Mouse (Mus musculus): ENCODE results near the gene Dhx8. TPM values are rescaled to one million over a fixed set of nuclear protein-coding genes. Genes with fewer than 3 reads are reported as not detected.
A peak's percentile ranks its signal among the peaks of the same experiment; 100 is the strongest.

Dhx8 gene
- polyA plus RNA-seq, 1 experiment = 19.1 TPM

DNA sequence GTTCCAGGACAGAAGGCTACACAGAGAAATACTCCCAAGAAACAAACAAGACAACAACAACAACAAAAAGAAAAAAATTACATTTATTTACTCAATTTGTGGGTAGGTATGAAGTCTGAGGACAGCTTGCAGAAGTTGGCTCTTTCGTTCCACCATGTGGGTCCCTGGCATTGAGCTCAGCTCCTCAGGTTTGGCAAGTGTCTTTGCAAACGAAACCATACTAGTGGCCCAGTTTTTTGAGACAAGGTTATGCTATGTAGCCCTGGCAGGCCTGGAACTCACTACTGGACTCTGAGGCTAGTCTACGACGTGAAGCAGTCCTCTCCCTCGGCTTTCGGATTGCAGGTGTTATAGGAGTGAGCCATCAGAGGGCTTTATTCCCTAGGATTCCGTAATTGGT lies 32.7 kb upstream of the Dhx8 start:
- H3K4me2 ChIP-seq (ENCODE audit: low read depth) = peak overlapping the region; percentile 57
- no peak overlapping the region for H3K4me3 ChIP-seq
- no peak for TF ChIP-seq POLR2AphosphoS2 (IDR thresholded peaks at IDR 0.05; ENCODE audit: insufficient read length, low read depth)
- TF ChIP-seq REST (IDR thresholded peaks at IDR 0.05; ENCODE audit: insufficient read depth, insufficient read length) = no peak
- TF ChIP-seq MYOG (IDR thresholded peaks at IDR 0.05; ENCODE audit: control insufficient read depth in 1 of 3, insufficient read depth in 1 of 3, insufficient read length in 2 of 3, low read depth in 2 of 3) = no peak
- TF ChIP-seq TCF12 (IDR thresholded peaks at IDR 0.05; ENCODE audit: insufficient read depth, poor library complexity, severe bottlenecking) = no peak
- TF ChIP-seq TCF3 (IDR thresholded peaks at IDR 0.05; ENCODE audit: insufficient read length, low read depth) = no peak
- no peak for TF ChIP-seq MYOD1 (IDR thresholded peaks at IDR 0.05; ENCODE audit: control insufficient read depth in 1 of 3, insufficient read length in 2 of 3, low read depth in 2 of 3)
- no peak for TF ChIP-seq SRF (IDR thresholded peaks at IDR 0.05; ENCODE audit: control insufficient read depth, insufficient read length, low read depth)
- no peak for TF ChIP-seq E2F4 (IDR thresholded peaks at IDR 0.05; ENCODE audit: insufficient read depth)
- no peak for TF ChIP-seq CEBPB (IDR thresholded peaks at IDR 0.05; ENCODE audit: insufficient read depth, poor library complexity, severe bottlenecking)
- TF ChIP-seq POLR2A (IDR thresholded peaks at IDR 0.05; ENCODE audit: insufficient read length, low read depth) = no peak
- TF ChIP-seq USF1 (IDR thresholded peaks at IDR 0.05; ENCODE audit: low read depth) = no peak
- no peak for TF ChIP-seq MAX (IDR thresholded peaks at IDR 0.05; ENCODE audit: low read depth)
- no peaks in the 10 kb centered on the region for H3K79me2 ChIP-seq (ENCODE audit: control insufficient read depth, insufficient read depth)
- no peaks in the 10 kb centered on the region for H3K36me3 ChIP-seq (ENCODE audit: control insufficient read depth, insufficient read depth)
- H3K27me3 ChIP-seq (ENCODE audit: control insufficient read depth, insufficient read depth, insufficient read length) = no peaks in the 10 kb centered on the region
- H3ac ChIP-seq (ENCODE audit: control insufficient read depth, insufficient read length) = no peak overlapping the region

DNA sequence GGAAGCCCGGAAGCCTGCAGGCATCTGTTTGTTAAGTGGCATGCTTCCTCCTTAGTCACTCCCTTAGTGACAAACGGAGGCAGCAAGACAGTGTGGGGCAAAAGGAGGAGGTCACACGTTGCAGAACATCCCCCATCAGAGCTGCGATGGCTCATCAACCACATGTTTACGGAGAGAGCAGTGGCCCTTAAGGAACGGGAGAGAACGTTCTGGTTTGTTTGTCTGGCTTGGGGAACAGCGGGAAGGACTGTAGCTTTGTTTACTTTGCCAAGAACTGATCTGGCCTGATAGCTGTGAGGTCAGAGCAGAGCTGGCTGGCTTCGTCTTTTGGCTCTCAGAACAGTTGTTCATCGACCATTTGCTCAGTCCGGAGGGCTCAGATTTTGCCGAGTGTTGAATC lies 32.3 kb upstream of the Dhx8 start:
- Histone ChIP-seq H3K4me3 (no peak overlapping the region), H3K4me2 (ENCODE audit: low read depth) (peak overlapping the region; percentile 57), H3K36me3 (ENCODE audit: control insufficient read depth, insufficient read depth) (no peaks in the 10 kb centered on the region), H3K79me2 (ENCODE audit: control insufficient read depth, insufficient read depth) (no peaks in the 10 kb centered on the region), H3ac (ENCODE audit: control insufficient read depth, insufficient read length) (no peak overlapping the region), H3K27me3 (ENCODE audit: control insufficient read depth, insufficient read depth, insufficient read length) (no peaks in the 10 kb centered on the region)
- TF ChIP-seq E2F4 (IDR thresholded peaks at IDR 0.05; ENCODE audit: insufficient read depth) (no peak), SRF (IDR thresholded peaks at IDR 0.05; ENCODE audit: control insufficient read depth, insufficient read length, low read depth) (no peak), MYOD1 (IDR thresholded peaks at IDR 0.05; ENCODE audit: control insufficient read depth in 1 of 3, insufficient read length in 2 of 3, low read depth in 2 of 3) (no peak), TCF3 (IDR thresholded peaks at IDR 0.05; ENCODE audit: insufficient read length, low read depth) (no peak), POLR2AphosphoS2 (IDR thresholded peaks at IDR 0.05; ENCODE audit: insufficient read length, low read depth) (no peak), REST (IDR thresholded peaks at IDR 0.05; ENCODE audit: insufficient read depth, insufficient read length) (no peak), MYOG (IDR thresholded peaks at IDR 0.05; ENCODE audit: control insufficient read depth in 1 of 3, insufficient read depth in 1 of 3, insufficient read length in 2 of 3, low read depth in 2 of 3) (peak in 1 of 3 experiments; percentile 48)

DNA sequence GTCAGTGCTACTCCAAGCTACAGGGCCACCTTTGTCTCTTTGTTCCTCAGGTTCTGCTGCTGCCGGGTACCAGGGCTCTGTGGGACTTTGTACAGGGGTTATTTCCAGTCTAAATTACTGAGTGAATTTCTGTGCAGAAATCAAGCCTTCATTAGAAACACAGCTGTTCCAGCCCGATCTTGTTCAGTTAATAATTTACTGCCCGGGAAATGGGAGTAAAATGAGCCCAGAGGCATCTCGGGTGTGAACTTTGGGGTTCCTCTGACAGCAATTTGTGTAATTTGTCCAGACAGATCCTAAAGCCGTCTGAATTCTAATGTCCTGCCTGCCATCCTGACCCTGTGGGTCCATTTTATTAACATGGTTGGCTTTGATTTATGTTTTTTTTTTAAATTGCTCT lies 28.6 kb upstream of the Dhx8 start:
- Histone ChIP-seq H3K79me2 (ENCODE audit: control insufficient read depth, insufficient read depth) (no peaks in the 10 kb centered on the region), H3K36me3 (ENCODE audit: control insufficient read depth, insufficient read depth) (no peaks in the 10 kb centered on the region), H3K4me3 (no peak overlapping the region), H3K4me2 (ENCODE audit: low read depth) (no peak overlapping the region), H3K27me3 (ENCODE audit: control insufficient read depth, insufficient read depth, insufficient read length) (no peaks in the 10 kb centered on the region), H3ac (ENCODE audit: control insufficient read depth, insufficient read length) (no peak overlapping the region)
- no peak for TF ChIP-seq USF1 (IDR thresholded peaks at IDR 0.05; ENCODE audit: low read depth)
- TF ChIP-seq TCF3 (IDR thresholded peaks at IDR 0.05; ENCODE audit: insufficient read length, low read depth) = no peak
- no peak for TF ChIP-seq E2F4 (IDR thresholded peaks at IDR 0.05; ENCODE audit: insufficient read depth)
- TF ChIP-seq REST (IDR thresholded peaks at IDR 0.05; ENCODE audit: insufficient read depth, insufficient read length) = no peak
- TF ChIP-seq CEBPB (IDR thresholded peaks at IDR 0.05; ENCODE audit: insufficient read depth, poor library complexity, severe bottlenecking) = no peak
- no peak for TF ChIP-seq POLR2A (IDR thresholded peaks at IDR 0.05; ENCODE audit: insufficient read length, low read depth)
- TF ChIP-seq MAX (IDR thresholded peaks at IDR 0.05; ENCODE audit: low read depth) = no peak
- no peak for TF ChIP-seq POLR2AphosphoS2 (IDR thresholded peaks at IDR 0.05; ENCODE audit: insufficient read length, low read depth)
- TF ChIP-seq TCF12 (IDR thresholded peaks at IDR 0.05; ENCODE audit: insufficient read depth, poor library complexity, severe bottlenecking) = no peak
- TF ChIP-seq MYOG (IDR thresholded peaks at IDR 0.05; ENCODE audit: control insufficient read depth in 1 of 3, insufficient read depth in 1 of 3, insufficient read length in 2 of 3, low read depth in 2 of 3) = no peak
- no peak for TF ChIP-seq SRF (IDR thresholded peaks at IDR 0.05; ENCODE audit: control insufficient read depth, insufficient read length, low read depth)
- TF ChIP-seq MYOD1 (IDR thresholded peaks at IDR 0.05; ENCODE audit: control insufficient read depth in 1 of 3, insufficient read length in 2 of 3, low read depth in 2 of 3) = no peak

DNA sequence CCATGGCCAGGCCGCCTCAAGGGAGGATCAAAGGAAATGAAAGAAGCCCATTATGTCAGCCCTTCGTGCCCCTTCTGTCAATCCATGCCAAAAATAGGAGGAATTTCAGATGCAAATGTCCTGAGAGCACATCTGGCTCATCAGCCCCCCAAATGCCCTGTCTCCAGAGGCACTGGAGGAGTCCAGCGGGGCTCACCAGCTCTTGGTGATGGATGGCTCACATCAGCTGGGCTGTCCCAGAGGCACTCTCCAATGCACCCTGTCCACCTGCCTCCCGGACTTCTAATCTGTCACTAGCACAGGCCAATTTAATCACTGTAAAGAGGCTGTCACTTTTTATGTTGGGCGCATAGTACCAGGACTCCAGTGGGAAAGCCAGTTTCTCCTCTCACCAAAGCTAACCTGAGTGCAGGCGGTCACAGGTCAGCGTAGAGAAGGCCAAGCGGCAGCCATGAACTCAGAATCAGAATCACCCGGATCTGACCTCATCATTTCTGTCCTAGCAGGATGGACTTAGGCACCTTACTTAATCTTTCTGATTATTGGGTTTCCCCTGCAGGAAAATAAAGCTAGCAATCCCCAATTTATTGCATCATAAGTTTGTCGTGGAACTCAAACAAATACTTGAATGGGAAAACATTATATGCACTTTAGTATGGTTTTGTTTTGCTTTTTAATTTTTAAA lies 25.8 kb upstream of the Dhx8 start:
- Histone ChIP-seq H3K4me2 (ENCODE audit: low read depth) (no peak overlapping the region), H3K27me3 (ENCODE audit: control insufficient read depth, insufficient read depth, insufficient read length) (no peaks in the 10 kb centered on the region), H3K79me2 (ENCODE audit: control insufficient read depth, insufficient read depth) (no peaks in the 10 kb centered on the region), H3K4me3 (no peak overlapping the region), H3ac (ENCODE audit: control insufficient read depth, insufficient read length) (no peak overlapping the region), H3K36me3 (ENCODE audit: control insufficient read depth, insufficient read depth) (no peaks in the 10 kb centered on the region)
- TF ChIP-seq TCF12 (IDR thresholded peaks at IDR 0.05; ENCODE audit: insufficient read depth, poor library complexity, severe bottlenecking) (no peak), REST (IDR thresholded peaks at IDR 0.05; ENCODE audit: insufficient read depth, insufficient read length) (no peak), CEBPB (IDR thresholded peaks at IDR 0.05; ENCODE audit: insufficient read depth, poor library complexity, severe bottlenecking) (no peak), USF1 (IDR thresholded peaks at IDR 0.05; ENCODE audit: low read depth) (no peak), MYOG (IDR thresholded peaks at IDR 0.05; ENCODE audit: control insufficient read depth in 1 of 3, insufficient read depth in 1 of 3, insufficient read length in 2 of 3, low read depth in 2 of 3) (no peak), POLR2AphosphoS2 (IDR thresholded peaks at IDR 0.05; ENCODE audit: insufficient read length, low read depth) (no peak), MAX (IDR thresholded peaks at IDR 0.05; ENCODE audit: low read depth) (no peak), E2F4 (IDR thresholded peaks at IDR 0.05; ENCODE audit: insufficient read depth) (no peak), MYOD1 (IDR thresholded peaks at IDR 0.05; ENCODE audit: control insufficient read depth in 1 of 3, insufficient read length in 2 of 3, low read depth in 2 of 3) (no peak), SRF (IDR thresholded peaks at IDR 0.05; ENCODE audit: control insufficient read depth, insufficient read length, low read depth) (no peak), POLR2A (IDR thresholded peaks at IDR 0.05; ENCODE audit: insufficient read length, low read depth) (no peak), TCF3 (IDR thresholded peaks at IDR 0.05; ENCODE audit: insufficient read length, low read depth) (no peak)

Data from myocyte (in vitro differentiated cells).